Mouse (Mus musculus) forebrain, embryonic 13.5 days (tissue): ENCODE measurements at regions not wholly inside any gene's neighbourhood (a gene's known extent, or its start where the extent isn't known, plus 50 kb on each side); places are given as distances from the start of the nearest gene placed in this dataset.

Experiments used
- ATAC-seq: fragments of 200-750 bp; cut with Nextera tagmentation; 2 replicates; pipeline ENCODE4 v1.8.0; 2017
- H3K27ac ChIP-seq: fragments of 300-500 bp; sonication (generic); 2 replicates; pipeline ENCODE4 v1.5.1; 2015; ENCODE audit warnings: inconsistent platforms, mild to moderate bottlenecking, moderate library complexity
- H3K27me3 ChIP-seq: fragments of 300-500 bp; sonication (generic); 2 replicates; pipeline ENCODE4 v1.6.1; 2015; ENCODE audit warnings: mild to moderate bottlenecking, inconsistent platforms
- H3K36me3 ChIP-seq: fragments of 300-500 bp; sonication (generic); 2 replicates; pipeline ENCODE4 v1.6.1; 2015; ENCODE audit warnings: mild to moderate bottlenecking, inconsistent platforms; ENCODE audit not compliant: poor library complexity, severe bottlenecking
- H3K4me1 ChIP-seq: fragments of 300-500 bp; sonication (generic); 2 replicates; pipeline ENCODE4 v1.6.1; 2015; ENCODE audit warnings: inconsistent platforms
- H3K4me2 ChIP-seq: fragments of 300-500 bp; sonication (generic); 2 replicates; pipeline ENCODE4 v1.6.1; 2015; ENCODE audit warnings: inconsistent platforms, mild to moderate bottlenecking, moderate library complexity
- H3K4me3 ChIP-seq: fragments of 300-500 bp; sonication (generic); 2 replicates; pipeline ENCODE4 v1.5.1; 2015; ENCODE audit warnings: mild to moderate bottlenecking, inconsistent platforms
- H3K9ac ChIP-seq: fragments of 300-500 bp; sonication (generic); 2 replicates; pipeline ENCODE4 v1.6.1; 2015; ENCODE audit warnings: mild to moderate bottlenecking, inconsistent platforms
- H3K9me3 ChIP-seq: fragments of 300-500 bp; sonication (generic); replicated peaks from 2 replicates; pipeline ENCODE4 v1.6.1; 2016; ENCODE audit warnings: inconsistent platforms
- WGBS: fragments of 180-500 bp; shearing (Covaris S2); methylation state at CpG from one replicate; pipeline ENCODE4 v1.1.7; 2015; 5-methylcytosine and 5-hydroxymethylcytosine counted together

- Histone ChIP-seq H3K4me1 (peaks cover 18% of the 10 kb centered on the region), H3K4me2 (peak overlapping the region; percentile 48), H3K9me3 (no peaks in the 10 kb centered on the region), H3K27ac (peak overlapping the region; percentile 54), H3K27me3 (no peaks in the 10 kb centered on the region), H3K4me3 (peak overlapping the region; percentile 9), H3K9ac (peak overlapping the region; percentile 18; the same call in 1 of the 2 replicates), H3K36me3 (no peaks in the 10 kb centered on the region)
- 24% methylated on average over 17 of the region's 17 CpGs for WGBS
- ATAC-seq = peak; percentile 87
These were observed 262.7 kb upstream of the Gcfc2 start for GRCm38 (mm10) chr6:81660478-81661395.

GRCm38 (mm10) chr6:81668944-81669343 is 254.5 kb upstream of the Gcfc2 start:
- H3K4me2 ChIP-seq = no peak overlapping the region
- no peaks in the 10 kb centered on the region for H3K9me3 ChIP-seq
- no peak overlapping the region for H3K27ac ChIP-seq
- ATAC-seq = no peak
- no peaks in the 10 kb centered on the region for H3K27me3 ChIP-seq
- H3K4me1 ChIP-seq = no peaks in the 10 kb centered on the region
- H3K9ac ChIP-seq = no peak overlapping the region
- no peaks in the 10 kb centered on the region for H3K36me3 ChIP-seq
- 86% methylated on average over 1 of the region's 1 CpGs for WGBS
- no peak overlapping the region for H3K4me3 ChIP-seq

- 73% methylated on average over 2 of the region's 2 CpGs for WGBS
- Histone ChIP-seq H3K36me3 (no peaks in the 10 kb centered on the region), H3K4me3 (no peak overlapping the region), H3K9ac (no peak overlapping the region), H3K27me3 (no peaks in the 10 kb centered on the region), H3K27ac (no peak overlapping the region), H3K4me2 (no peak overlapping the region), H3K4me1 (no peaks in the 10 kb centered on the region), H3K9me3 (no peaks in the 10 kb centered on the region)
- no peak for ATAC-seq
These were observed 250.2 kb upstream of the Gcfc2 start for GRCm38 (mm10) chr6:81673316-81673715.

- 87% methylated on average over 7 of the region's 7 CpGs for WGBS
- ATAC-seq = no peak
- Histone ChIP-seq H3K36me3 (no peaks in the 10 kb centered on the region), H3K9me3 (no peaks in the 10 kb centered on the region), H3K4me3 (no peak overlapping the region), H3K27ac (no peak overlapping the region), H3K4me2 (no peak overlapping the region), H3K27me3 (no peaks in the 10 kb centered on the region), H3K4me1 (no peaks in the 10 kb centered on the region), H3K9ac (no peak overlapping the region)
These were observed 226.2 kb upstream of the Gcfc2 start for GRCm38 (mm10) chr6:81697284-81697683.

- Histone ChIP-seq H3K27ac (no peak overlapping the region), H3K27me3 (no peaks in the 10 kb centered on the region), H3K9ac (no peak overlapping the region), H3K36me3 (no peaks in the 10 kb centered on the region), H3K4me1 (no peaks in the 10 kb centered on the region), H3K4me2 (no peak overlapping the region), H3K4me3 (no peak overlapping the region), H3K9me3 (no peaks in the 10 kb centered on the region)
- ATAC-seq = no peak
- 80% methylated on average over 3 of the region's 3 CpGs for WGBS
These were observed 225.3 kb upstream of the Gcfc2 start for GRCm38 (mm10) chr6:81698173-81698572.

- Histone ChIP-seq H3K9ac (no peak overlapping the region), H3K27me3 (no peaks in the 10 kb centered on the region), H3K4me3 (no peak overlapping the region), H3K9me3 (no peaks in the 10 kb centered on the region), H3K27ac (no peak overlapping the region), H3K36me3 (no peaks in the 10 kb centered on the region), H3K4me1 (no peaks in the 10 kb centered on the region), H3K4me2 (no peak overlapping the region)
- peak; percentile 48 for ATAC-seq
- WGBS = 61% methylated on average over 3 of the region's 3 CpGs
These were observed 208.6 kb upstream of the Gcfc2 start for GRCm38 (mm10) chr6:81714867-81715266.

GRCm38 (mm10) chr6:81716371-81716770 is 207.1 kb upstream of the Gcfc2 start:
- no peaks in the 10 kb centered on the region for H3K27me3 ChIP-seq
- H3K36me3 ChIP-seq = no peaks in the 10 kb centered on the region
- no peaks in the 10 kb centered on the region for H3K4me1 ChIP-seq
- no peak for ATAC-seq
- no peaks in the 10 kb centered on the region for H3K9me3 ChIP-seq
- no peak overlapping the region for H3K4me3 ChIP-seq
- H3K9ac ChIP-seq = no peak overlapping the region
- H3K4me2 ChIP-seq = no peak overlapping the region
- 66% methylated on average over 5 of the region's 5 CpGs for WGBS
- no peak overlapping the region for H3K27ac ChIP-seq

GRCm38 (mm10) chr6:81724601-81725545 is 198.6 kb upstream of the Gcfc2 start:
- Histone ChIP-seq H3K9ac (no peak overlapping the region), H3K27me3 (no peaks in the 10 kb centered on the region), H3K9me3 (no peaks in the 10 kb centered on the region), H3K4me3 (no peak overlapping the region), H3K4me1 (peaks cover 9% of the 10 kb centered on the region), H3K36me3 (no peaks in the 10 kb centered on the region), H3K27ac (no peak overlapping the region), H3K4me2 (no peak overlapping the region)
- ATAC-seq = peak; percentile 68; the same call in 1 of the 2 replicates
- WGBS = 60% methylated on average over 4 of the region's 4 CpGs

- H3K27me3 ChIP-seq = no peaks in the 10 kb centered on the region
- H3K36me3 ChIP-seq = no peaks in the 10 kb centered on the region
- no peak for ATAC-seq
- H3K4me1 ChIP-seq = no peaks in the 10 kb centered on the region
- no peak overlapping the region for H3K27ac ChIP-seq
- 72% methylated on average over 5 of the region's 5 CpGs for WGBS
- no peak overlapping the region for H3K4me2 ChIP-seq
- H3K4me3 ChIP-seq = no peak overlapping the region
- no peak overlapping the region for H3K9ac ChIP-seq
- no peaks in the 10 kb centered on the region for H3K9me3 ChIP-seq
These were observed 191.8 kb upstream of the Gcfc2 start for GRCm38 (mm10) chr6:81731631-81732030.

- H3K27ac ChIP-seq = no peak overlapping the region
- no peak overlapping the region for H3K9ac ChIP-seq
- WGBS = 74% methylated on average over 3 of the region's 3 CpGs
- H3K4me2 ChIP-seq = no peak overlapping the region
- H3K36me3 ChIP-seq = no peaks in the 10 kb centered on the region
- no peak overlapping the region for H3K4me3 ChIP-seq
- no peak for ATAC-seq
- no peaks in the 10 kb centered on the region for H3K9me3 ChIP-seq
- no peaks in the 10 kb centered on the region for H3K27me3 ChIP-seq
- H3K4me1 ChIP-seq = no peaks in the 10 kb centered on the region
These were observed 189.9 kb upstream of the Gcfc2 start for GRCm38 (mm10) chr6:81733527-81733926.

- Histone ChIP-seq H3K4me3 (no peak overlapping the region), H3K27me3 (no peaks in the 10 kb centered on the region), H3K4me2 (no peak overlapping the region), H3K9ac (no peak overlapping the region), H3K4me1 (no peaks in the 10 kb centered on the region), H3K9me3 (no peaks in the 10 kb centered on the region), H3K36me3 (no peaks in the 10 kb centered on the region), H3K27ac (no peak overlapping the region)
- ATAC-seq = peak; percentile 19; the same call in 1 of the 2 replicates
- 91% methylated on average over 5 of the region's 5 CpGs for WGBS
These were observed 185.0 kb upstream of the Gcfc2 start for GRCm38 (mm10) chr6:81738466-81738865.

- Histone ChIP-seq H3K9ac (no peak overlapping the region), H3K4me3 (no peak overlapping the region), H3K27me3 (no peaks in the 10 kb centered on the region), H3K4me2 (no peak overlapping the region), H3K9me3 (no peaks in the 10 kb centered on the region), H3K27ac (no peak overlapping the region), H3K4me1 (no peaks in the 10 kb centered on the region), H3K36me3 (no peaks in the 10 kb centered on the region)
- ATAC-seq = no peak
- 71% methylated on average over 3 of the region's 3 CpGs for WGBS
These were observed 173.8 kb upstream of the Gcfc2 start for GRCm38 (mm10) chr6:81749681-81750080.
